Mouse (Mus musculus): ENCODE measurements around the gene Fry.

GRCm38 (mm10) chr5:150216066-150216465 lies 97.6 kb downstream of the Fry start:
- TF ChIP-seq CTCF (IDR thresholded peaks at IDR 0.05; ENCODE audit: extremely low read depth, insufficient read depth, low read length) (no peak), POLR2A (IDR thresholded peaks at IDR 0.05; ENCODE audit: extremely low read depth, insufficient read depth, low read length) (no peak)
